Mouse (Mus musculus): ENCODE results near the gene B4galt3. TPM values are rescaled to one million over a fixed set of nuclear protein-coding genes. Genes with fewer than 3 reads are reported as not detected.

The B4galt3 gene
- polyA plus RNA-seq, 1 experiment from 2014 or later: 56.8 TPM

GRCm38 (mm10) chr1:171246709-171247452, 23.2 kb upstream of the B4galt3 start:
- no peaks in the 10 kb centered on the region; the same call in 1 of the 2 replicates for H3K36me3 ChIP-seq (replicated peaks; ENCODE audit: control insufficient read depth, insufficient read depth, low read depth, low read length)
- H3K4me1 ChIP-seq (ENCODE audit: control insufficient read depth, insufficient read depth, low read length): peaks cover 12% of the 10 kb centered on the region
- H3K27ac ChIP-seq (replicated peaks; ENCODE audit: low read depth, low read length): peak overlapping the region; percentile 66
- ATAC-seq (replicated peaks; ENCODE audit: insufficient number of reproducible peaks, low FRiP score, low TSS enrichment, low read depth) (peak; percentile 85), DNase-seq (ENCODE audit: low spot score) (peak; percentile 99)
- no peaks in the 10 kb centered on the region for H3K27me3 ChIP-seq (ENCODE audit: control insufficient read depth, insufficient read depth, low read length)
- H3K9ac ChIP-seq (replicated peaks; ENCODE audit: low read length): peak overlapping the region; percentile 64
- peak overlapping the region; percentile 61 for H3K4me2 ChIP-seq (ENCODE audit: low read depth, low read length)
- H3K9me3 ChIP-seq (replicated peaks; ENCODE audit: control insufficient read depth, low read length): no peaks in the 10 kb centered on the region
- peak overlapping the region; percentile 43 for H3K4me3 ChIP-seq (ENCODE audit: low read depth, low read length)
- WGBS: under 1% methylated on average over 41 of the region's 41 CpGs

GRCm38 (mm10) chr1:171247453-171247841, 22.7 kb upstream of the B4galt3 start:
- Histone ChIP-seq H3K9me3 (replicated peaks; ENCODE audit: control insufficient read depth, low read length) (no peaks in the 10 kb centered on the region), H3K27me3 (ENCODE audit: control insufficient read depth, insufficient read depth, low read length) (no peaks in the 10 kb centered on the region), H3K36me3 (replicated peaks; ENCODE audit: control insufficient read depth, insufficient read depth, low read depth, low read length) (no peaks in the 10 kb centered on the region; the same call in 1 of the 2 replicates), H3K4me3 (ENCODE audit: low read depth, low read length) (peak overlapping the region; percentile 43), H3K4me2 (ENCODE audit: low read depth, low read length) (peak overlapping the region; percentile 48), H3K4me1 (ENCODE audit: control insufficient read depth, insufficient read depth, low read length) (peaks cover 12% of the 10 kb centered on the region), H3K27ac (replicated peaks; ENCODE audit: low read depth, low read length) (peak overlapping the region; percentile 66), H3K9ac (replicated peaks; ENCODE audit: low read length) (peak overlapping the region; percentile 40)
- DNase-seq (ENCODE audit: low spot score) (no peak), ATAC-seq (replicated peaks; ENCODE audit: insufficient number of reproducible peaks, low FRiP score, low TSS enrichment, low read depth) (0 out of 2 replicates have a peak, but pooled peaks have one; percentile 1)
- 10% methylated on average over 13 of the region's 13 CpGs for WGBS

- H3K9ac ChIP-seq (replicated peaks; ENCODE audit: low read length): peak overlapping the region; percentile 11; the same call in 1 of the 2 replicates
- no peak overlapping the region for H3K4me3 ChIP-seq (ENCODE audit: low read depth, low read length)
- H3K4me1 ChIP-seq (ENCODE audit: control insufficient read depth, insufficient read depth, low read length): peaks cover 12% of the 10 kb centered on the region
- H3K9me3 ChIP-seq (replicated peaks; ENCODE audit: control insufficient read depth, low read length): no peaks in the 10 kb centered on the region
- H3K4me2 ChIP-seq (ENCODE audit: low read depth, low read length): no peak overlapping the region
- no peak for DNase-seq (ENCODE audit: low spot score)
- H3K27ac ChIP-seq (replicated peaks; ENCODE audit: low read depth, low read length): peak overlapping the region; percentile 66; the same call in 1 of the 2 replicates
- ATAC-seq (replicated peaks; ENCODE audit: insufficient number of reproducible peaks, low FRiP score, low TSS enrichment, low read depth): no peak
- no peaks in the 10 kb centered on the region for H3K27me3 ChIP-seq (ENCODE audit: control insufficient read depth, insufficient read depth, low read length)
- H3K36me3 ChIP-seq (replicated peaks; ENCODE audit: control insufficient read depth, insufficient read depth, low read depth, low read length): no peaks in the 10 kb centered on the region; the same call in 1 of the 2 replicates
- 34% methylated on average over 4 of the region's 4 CpGs for WGBS
Observed at GRCm38 (mm10) chr1:171247916-171248315, 22.2 kb upstream of the B4galt3 start.

DNA sequence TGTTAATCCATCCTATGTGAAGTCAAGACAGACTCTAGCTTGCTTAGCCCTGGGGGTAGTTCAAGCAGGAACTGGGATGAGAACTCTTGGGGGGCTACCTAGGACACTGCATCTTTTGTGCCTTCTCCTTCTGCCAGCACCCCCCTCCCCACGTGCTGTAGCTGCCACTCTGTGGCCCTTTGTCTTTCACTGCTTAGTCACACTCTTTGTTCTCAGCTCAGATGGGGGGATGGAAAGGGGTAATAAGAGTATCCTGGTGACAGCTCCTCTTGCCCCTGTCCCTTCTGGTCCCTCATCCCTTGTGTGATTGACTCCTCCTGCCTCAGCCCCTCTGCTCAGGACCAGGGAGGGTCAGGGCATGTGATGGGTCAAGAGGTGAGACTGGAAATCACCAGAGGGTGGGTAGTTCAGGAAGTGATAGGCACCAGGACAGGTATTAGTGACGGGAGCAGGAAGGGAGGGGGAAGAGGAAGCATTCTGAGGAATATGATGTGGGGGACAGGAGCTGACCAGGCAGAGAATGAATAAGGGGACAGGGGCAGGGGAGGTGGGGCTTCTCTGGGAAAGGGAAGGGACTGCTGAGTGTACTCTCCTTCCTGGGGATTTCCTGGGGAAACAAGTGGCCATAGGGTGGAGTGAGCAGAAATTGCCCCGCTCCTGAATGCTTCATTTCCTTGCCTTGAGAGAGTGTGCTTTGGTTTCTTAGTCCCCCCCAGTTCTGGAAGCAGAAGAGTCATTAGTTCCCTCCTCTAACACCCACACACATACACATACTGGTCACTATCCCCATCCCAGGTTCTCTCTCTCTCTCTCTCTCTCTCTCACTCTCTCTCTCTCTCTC, 21.5 kb upstream of the B4galt3 start:
- Histone ChIP-seq H3K9me3 (replicated peaks; ENCODE audit: control insufficient read depth, low read length) (no peaks in the 10 kb centered on the region), H3K36me3 (replicated peaks; ENCODE audit: control insufficient read depth, insufficient read depth, low read depth, low read length) (no peaks in the 10 kb centered on the region; the same call in 1 of the 2 replicates), H3K4me3 (ENCODE audit: low read depth, low read length) (no peak overlapping the region), H3K9ac (replicated peaks; ENCODE audit: low read length) (no peak overlapping the region; the same call in 1 of the 2 replicates), H3K4me1 (ENCODE audit: control insufficient read depth, insufficient read depth, low read length) (peaks cover 12% of the 10 kb centered on the region), H3K27ac (replicated peaks; ENCODE audit: low read depth, low read length) (no peak overlapping the region), H3K4me2 (ENCODE audit: low read depth, low read length) (no peak overlapping the region), H3K27me3 (ENCODE audit: control insufficient read depth, insufficient read depth, low read length) (no peaks in the 10 kb centered on the region)
- DNase-seq (ENCODE audit: low spot score) (no peak), ATAC-seq (replicated peaks; ENCODE audit: insufficient number of reproducible peaks, low FRiP score, low TSS enrichment, low read depth) (no peak)
- 39% methylated on average over 3 of the region's 3 CpGs for WGBS

GRCm38 (mm10) chr1:171249913-171250600, 20.1 kb upstream of the B4galt3 start, which contains the start of gene Adamts4:
Adamts4 (plus strand) TSS chr1:171250421.
- Histone ChIP-seq H3K27ac (replicated peaks; ENCODE audit: low read depth, low read length) (peak within 1 kb of the TSS; percentile 77), H3K4me2 (ENCODE audit: low read depth, low read length) (peak within 1 kb of the TSS; percentile 79), H3K9me3 (replicated peaks; ENCODE audit: control insufficient read depth, low read length) (no peaks in the 10 kb centered on the region), H3K27me3 (ENCODE audit: control insufficient read depth, insufficient read depth, low read length) (no peaks in the 10 kb centered on the region), H3K4me1 (ENCODE audit: control insufficient read depth, insufficient read depth, low read length) (peaks cover 12% of the 10 kb centered on the region), H3K9ac (replicated peaks; ENCODE audit: low read length) (peak within 1 kb of the TSS; percentile 60), H3K36me3 (replicated peaks; ENCODE audit: control insufficient read depth, insufficient read depth, low read depth, low read length) (no peaks in the 10 kb centered on the region; the same call in 1 of the 2 replicates), H3K4me3 (ENCODE audit: low read depth, low read length) (peak within 1 kb of the TSS; percentile 34)
- peak; percentile 76 for DNase-seq (ENCODE audit: low spot score)
- ATAC-seq (replicated peaks; ENCODE audit: insufficient number of reproducible peaks, low FRiP score, low TSS enrichment, low read depth): no peak
- 13% methylated on average over 5 of the region's 5 CpGs for WGBS

- DNase-seq (ENCODE audit: low spot score) (peak; percentile 53), ATAC-seq (replicated peaks; ENCODE audit: insufficient number of reproducible peaks, low FRiP score, low TSS enrichment, low read depth) (no peak; the same call in 1 of the 2 replicates)
- WGBS: 9% methylated on average over 26 of the region's 26 CpGs
- H3K4me3 ChIP-seq (ENCODE audit: low read depth, low read length): peak within 1 kb of the TSS; percentile 34
- H3K27ac ChIP-seq (replicated peaks; ENCODE audit: low read depth, low read length): peak within 1 kb of the TSS; percentile 77
- H3K4me2 ChIP-seq (ENCODE audit: low read depth, low read length): peak within 1 kb of the TSS; percentile 79
- no peaks in the 10 kb centered on the region for H3K9me3 ChIP-seq (replicated peaks; ENCODE audit: control insufficient read depth, low read length)
- no peaks in the 10 kb centered on the region for H3K27me3 ChIP-seq (ENCODE audit: control insufficient read depth, insufficient read depth, low read length)
- H3K4me1 ChIP-seq (ENCODE audit: control insufficient read depth, insufficient read depth, low read length): peaks cover 12% of the 10 kb centered on the region
- H3K36me3 ChIP-seq (replicated peaks; ENCODE audit: control insufficient read depth, insufficient read depth, low read depth, low read length): no peaks in the 10 kb centered on the region; the same call in 1 of the 2 replicates
- peak within 1 kb of the TSS; percentile 60 for H3K9ac ChIP-seq (replicated peaks; ENCODE audit: low read length)
Observed at GRCm38 (mm10) chr1:171250680-171251593, 19.2 kb upstream of the B4galt3 start, which contains the start of gene Ndufs2. Ndufs2 (minus strand) TSS chr1:171251388.
